Mouse (Mus musculus) cerebellum, adult 11-12 months (tissue): ENCODE measurements around the gene Slc35c2.

Experiments used
- DNase-seq: peaks from one replicate; pipeline ENCODE4 v3.0.0; 2022

Gene Slc35c2

DNA sequence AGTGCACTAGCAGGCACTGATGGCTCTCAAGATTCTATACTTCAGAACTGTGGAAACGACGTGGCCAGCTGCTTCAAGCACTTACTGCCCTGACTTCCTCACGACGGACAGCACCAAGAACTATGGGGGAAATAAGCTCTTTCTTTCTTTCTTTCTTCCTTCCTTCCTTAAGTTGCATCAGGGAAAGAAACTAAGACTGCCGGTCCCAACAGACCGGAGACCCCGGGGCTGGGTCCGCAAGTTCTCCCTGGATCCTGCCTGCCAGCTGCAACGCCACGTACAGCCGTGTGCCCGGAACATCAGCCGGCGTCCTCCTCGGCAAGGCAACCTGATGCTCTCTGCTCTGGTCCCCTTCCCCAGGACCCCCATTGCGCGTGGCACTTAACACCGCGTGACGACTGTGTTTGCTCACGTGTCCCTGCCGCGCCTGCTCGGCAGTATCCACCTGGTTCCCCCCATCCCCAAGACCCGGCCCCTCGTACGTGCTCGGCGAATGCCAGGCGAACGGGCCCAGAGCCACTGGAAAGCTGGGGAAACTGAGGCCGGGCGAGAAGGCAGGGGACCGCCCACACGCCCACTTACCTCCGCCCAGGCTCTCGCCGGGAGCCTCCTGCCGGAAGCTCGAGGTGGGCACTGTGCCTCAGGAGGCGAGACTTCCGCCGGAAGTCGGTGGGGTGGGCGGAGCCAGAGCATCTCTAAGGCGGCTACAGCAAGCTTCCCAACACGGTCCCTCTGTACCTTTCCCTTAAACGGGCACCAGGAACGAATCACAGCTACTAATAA lies at the start of gene Slc35c2:
Gene Slc35c2, minus strand, starts transcription at position 668 of the 783 bp plus-strand sequence.
- DNase-seq, result peak; percentile 94

- DNase-seq, result no peak
Measured at GRCm38 (mm10) chr2:165337191-165337590, 49.5 kb upstream of the Slc35c2 start.

GRCm38 (mm10) chr2:165332610-165333210 lies 45.0 kb upstream of the Slc35c2 start:
- no peak for DNase-seq

DNA sequence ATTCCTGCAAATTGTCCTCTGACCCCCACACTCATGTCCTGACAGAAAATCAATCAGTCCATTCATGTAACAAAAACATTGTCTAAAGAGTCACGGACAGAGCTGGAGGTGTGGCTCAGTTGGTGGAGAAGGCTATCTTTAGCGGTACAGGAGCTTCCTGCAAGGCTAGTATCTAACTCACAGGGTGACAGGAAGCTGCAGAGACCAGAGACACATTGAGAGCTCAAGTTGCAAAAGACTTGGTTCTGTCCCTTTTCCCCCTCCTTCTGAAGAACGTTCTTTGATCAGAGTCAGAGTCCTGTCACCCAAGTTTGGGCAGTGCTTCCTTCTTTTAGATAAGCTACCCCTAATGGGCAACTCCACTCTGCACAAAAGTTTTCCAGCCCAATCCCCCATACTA lies 42.0 kb upstream of the Slc35c2 start:
- DNase-seq, result no peak

- DNase-seq, result no peak
Measured at GRCm38 (mm10) chr2:165328746-165329145, 41.1 kb upstream of the Slc35c2 start.

- DNase-seq, result peak; percentile 52
Measured at GRCm38 (mm10) chr2:165327386-165327785, 39.7 kb upstream of the Slc35c2 start.

DNA sequence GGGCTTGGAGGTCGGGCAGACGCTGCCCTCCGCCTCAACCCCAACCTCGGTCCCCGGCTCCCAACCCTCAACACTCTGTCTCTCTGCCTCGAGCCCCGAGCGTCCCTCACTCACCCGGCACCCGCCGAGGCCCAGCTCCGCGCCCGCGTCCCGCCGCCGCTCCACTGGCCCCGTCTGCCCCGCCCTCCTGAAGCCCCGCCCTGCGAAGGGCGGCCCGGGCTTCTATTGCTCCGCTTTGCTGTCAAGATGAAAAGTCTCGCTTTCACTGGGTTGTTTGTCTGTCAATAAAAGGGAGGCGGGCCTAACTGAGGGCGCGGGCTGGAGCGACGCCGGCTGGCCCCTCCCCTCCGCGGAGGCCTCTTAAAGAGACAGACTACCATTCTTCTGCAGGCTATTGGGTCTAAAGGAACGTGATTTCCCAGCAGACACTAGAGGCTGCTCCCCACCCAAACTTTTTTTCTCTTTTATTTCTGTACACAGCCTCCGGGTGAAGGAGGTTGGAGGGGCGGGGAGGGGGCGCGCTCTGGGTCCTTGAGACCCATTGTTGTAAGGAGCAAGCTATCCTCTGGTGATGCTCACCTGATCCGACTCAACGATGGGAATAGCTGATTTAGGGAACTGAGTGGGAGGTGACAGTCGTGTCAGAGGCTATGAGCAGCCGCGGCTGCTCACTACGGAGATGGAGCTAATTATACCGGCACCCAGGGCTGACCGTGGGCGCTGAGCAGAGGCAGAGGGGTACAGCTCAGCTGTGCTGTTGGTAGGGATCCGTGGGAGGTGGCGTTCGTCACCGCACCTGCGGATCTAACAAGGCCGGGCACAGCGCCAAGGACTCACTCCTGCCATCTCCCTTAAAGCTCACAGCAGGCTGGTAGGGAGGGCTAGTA lies 38.9 kb upstream of the Slc35c2 start, which contains the start of gene Elmo2:
Gene Elmo2, minus strand, starts transcription at position 176 of the 887 bp plus-strand sequence.
- DNase-seq, result peak; percentile 99

DNA sequence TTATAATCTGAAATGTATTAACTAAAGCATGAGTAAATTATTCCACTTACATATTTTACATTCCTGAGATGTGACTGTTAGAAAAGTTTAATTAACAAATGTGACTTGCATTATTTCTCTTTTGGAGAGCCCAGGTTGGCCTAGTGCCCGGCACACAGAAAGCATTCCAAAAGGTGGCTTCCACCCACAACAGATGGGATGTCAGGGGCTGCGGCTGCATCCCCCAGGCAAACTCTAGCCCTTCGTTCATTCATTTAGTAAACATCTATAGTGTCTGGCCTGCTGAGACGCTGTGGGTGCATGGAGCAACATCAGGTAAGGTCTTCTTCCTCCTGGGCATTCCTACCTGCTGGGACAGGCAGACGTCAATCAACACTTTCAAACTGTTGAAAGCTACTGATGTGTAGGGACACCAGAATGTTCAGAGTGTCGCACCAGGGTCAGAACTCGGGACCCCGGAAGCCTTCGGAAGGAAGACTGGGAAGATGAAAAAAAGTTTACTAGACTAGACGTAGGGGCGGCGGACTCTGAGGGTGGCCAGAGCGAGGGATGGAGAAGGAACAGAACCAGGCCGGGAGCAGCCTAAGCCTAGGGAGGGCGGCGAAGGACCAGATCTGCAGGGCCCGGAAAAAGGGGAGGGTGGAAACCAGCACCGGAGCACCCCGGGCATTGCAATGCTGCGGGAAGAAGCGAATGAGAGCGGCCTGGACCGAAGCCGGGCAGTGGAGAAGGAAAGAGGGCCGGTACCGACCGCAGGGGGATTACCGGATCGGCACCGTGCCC lies 38.0 kb upstream of the Slc35c2 start:
- DNase-seq, result peak; percentile 66

DNA sequence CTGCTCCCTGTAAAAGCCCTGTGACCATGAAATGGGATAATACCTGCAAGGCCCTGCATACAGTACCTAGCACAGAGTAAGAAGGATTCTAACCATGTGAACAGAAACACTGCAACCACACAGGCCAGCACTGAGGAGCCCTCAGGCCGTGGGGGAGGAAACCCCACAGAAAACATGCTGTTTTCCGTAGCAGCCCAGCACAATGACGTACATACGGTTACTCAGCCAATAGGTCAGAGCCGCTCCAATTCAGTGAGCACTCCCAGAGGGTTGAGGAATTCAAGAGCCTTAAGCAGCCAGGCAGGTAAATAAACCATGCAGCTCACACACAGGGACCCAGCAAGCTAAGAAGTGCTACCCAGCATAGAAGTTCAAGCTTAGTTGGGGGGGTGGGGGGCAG lies 36.3 kb upstream of the Slc35c2 start:
- peak; percentile 66 for DNase-seq

DNA sequence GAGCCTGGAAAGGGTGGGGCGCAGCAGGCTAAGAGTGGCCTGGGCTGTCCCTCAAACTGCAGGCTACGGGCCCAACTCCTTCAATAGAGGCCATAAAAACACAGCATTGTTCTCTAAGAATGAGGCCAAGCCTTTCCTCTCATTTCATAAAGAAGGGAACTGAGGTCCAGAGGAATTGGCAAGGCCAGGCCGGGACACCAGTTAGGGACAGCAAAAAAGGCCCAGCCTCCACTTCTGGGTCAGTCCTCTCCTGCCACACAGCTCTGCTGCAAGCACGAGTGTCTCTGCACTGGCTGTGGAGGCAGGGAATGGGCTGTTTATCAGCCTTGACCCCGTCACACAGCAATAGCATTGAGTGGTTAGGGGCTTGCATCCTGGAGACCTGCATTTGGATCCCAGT lies 35.8 kb upstream of the Slc35c2 start:
- peak; percentile 60 for DNase-seq

DNA sequence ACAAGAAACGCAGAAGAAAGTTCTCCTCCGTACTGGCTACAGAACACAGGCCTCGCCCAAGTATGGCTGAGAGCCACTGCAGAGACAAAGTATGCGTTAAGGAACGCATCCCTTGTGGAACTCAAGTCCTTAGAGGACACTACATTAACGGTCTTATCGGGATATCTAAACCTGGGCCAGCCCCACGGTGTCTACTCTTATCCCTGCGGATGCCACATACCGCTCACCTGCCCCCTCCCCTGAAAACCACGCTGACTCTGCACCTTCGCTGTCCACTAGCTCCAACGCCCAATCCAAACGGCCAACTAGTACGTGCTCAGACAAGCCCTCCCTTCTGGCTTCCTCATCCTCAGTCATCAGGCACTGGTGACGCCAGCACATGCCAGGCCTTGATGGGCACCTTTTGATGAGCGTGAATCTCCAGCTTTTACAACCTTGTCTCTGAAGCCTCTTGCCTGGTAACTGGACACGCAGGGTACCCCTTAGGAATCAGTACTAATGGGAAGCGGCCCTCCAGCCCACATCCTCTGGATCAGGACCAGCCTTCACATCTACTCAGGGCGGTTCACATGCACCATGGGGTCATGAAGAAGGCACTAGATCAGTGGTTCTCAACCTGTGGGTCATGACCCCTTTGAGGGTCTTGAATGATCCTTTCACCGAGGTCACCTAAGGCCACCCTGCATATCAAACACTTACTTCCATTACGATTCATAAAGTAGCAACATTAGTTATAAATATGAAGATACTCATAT lies 34.5 kb upstream of the Slc35c2 start:
- peak; percentile 56 for DNase-seq

GRCm38 (mm10) chr2:165321381-165321888 lies 33.8 kb upstream of the Slc35c2 start:
- DNase-seq, result peak; percentile 83

GRCm38 (mm10) chr2:165320531-165321150 lies 33.0 kb upstream of the Slc35c2 start:
- peak; percentile 69 for DNase-seq

- DNase-seq, result no peak
Measured at GRCm38 (mm10) chr2:165319503-165319902, 31.8 kb upstream of the Slc35c2 start.

GRCm38 (mm10) chr2:165318941-165319340 lies 31.3 kb upstream of the Slc35c2 start:
- DNase-seq, result peak; percentile 34

GRCm38 (mm10) chr2:165317621-165318263 lies 30.1 kb upstream of the Slc35c2 start:
- DNase-seq, result peak; percentile 22

GRCm38 (mm10) chr2:165316837-165317473 lies 29.3 kb upstream of the Slc35c2 start:
- peak; percentile 68 for DNase-seq

DNA sequence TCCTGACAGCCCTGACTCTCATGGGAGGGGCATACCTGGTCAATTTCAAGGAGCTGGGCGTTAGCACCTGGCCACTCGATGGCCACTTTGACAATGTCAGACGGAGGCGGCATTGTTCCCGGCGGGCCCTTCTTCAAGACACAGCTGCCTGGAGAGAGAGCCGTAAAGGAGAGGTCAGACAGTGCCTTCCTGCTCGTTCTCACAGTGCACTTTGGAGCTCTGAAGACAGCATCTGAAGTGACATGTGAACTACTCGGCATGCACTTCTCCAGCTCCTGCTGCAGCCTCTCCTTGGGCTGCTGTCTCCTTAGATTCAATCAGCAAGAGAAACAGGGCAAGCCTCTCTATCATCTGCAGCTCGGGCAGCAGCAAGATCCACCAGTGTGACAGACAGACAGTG lies 28.5 kb upstream of the Slc35c2 start:
- DNase-seq, result peak; percentile 32

DNA sequence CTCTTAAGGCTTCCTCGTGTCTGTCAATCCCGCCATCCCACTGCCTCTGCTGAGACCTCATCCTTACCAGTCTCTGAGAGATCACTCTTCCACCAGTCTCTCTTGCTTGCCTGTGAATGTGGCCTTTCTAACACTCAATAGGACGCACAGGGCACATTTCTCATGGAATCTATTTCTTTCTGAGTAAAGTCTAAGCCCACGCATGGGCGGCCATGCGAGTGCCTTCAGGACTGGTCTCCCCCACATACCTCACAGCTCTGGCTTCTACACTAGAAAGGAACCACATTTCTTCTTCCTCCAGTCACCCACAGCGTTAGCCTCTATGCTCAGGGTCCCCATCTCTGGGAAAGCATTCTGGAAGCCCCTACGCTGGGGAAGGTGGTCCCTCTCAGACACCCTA lies 26.5 kb upstream of the Slc35c2 start:
- no peak for DNase-seq

GRCm38 (mm10) chr2:165312381-165312780 lies 24.7 kb upstream of the Slc35c2 start:
- peak; percentile 66 for DNase-seq
